Mouse (Mus musculus): ENCODE measurements around the gene Lingo1.

Gene Lingo1

GRCm38 (mm10) chr9:56775161-56775934 lies 20.9 kb downstream of the Lingo1 start:
- DNase-seq = peak; percentile 81

- peak; percentile 66 for DNase-seq
Measured at GRCm38 (mm10) chr9:56774231-56774630, 22.0 kb downstream of the Lingo1 start.

GRCm38 (mm10) chr9:56773666-56774065 lies 22.6 kb downstream of the Lingo1 start:
- DNase-seq = no peak

- DNase-seq = peak; percentile 54
Measured at GRCm38 (mm10) chr9:56767653-56768136, 28.6 kb downstream of the Lingo1 start.

GRCm38 (mm10) chr9:56766629-56767357 lies 29.5 kb downstream of the Lingo1 start:
- DNase-seq = peak; percentile 55

- DNase-seq = no peak
Measured at GRCm38 (mm10) chr9:56762106-56762562, 34.1 kb downstream of the Lingo1 start.

- DNase-seq = no peak
Measured at GRCm38 (mm10) chr9:56757791-56758190, 38.5 kb downstream of the Lingo1 start.

- no peak for DNase-seq
Measured at GRCm38 (mm10) chr9:56755119-56755518, 41.1 kb downstream of the Lingo1 start.

GRCm38 (mm10) chr9:56753386-56753785 lies 42.9 kb downstream of the Lingo1 start:
- peak; percentile 52 for DNase-seq

- DNase-seq = peak; percentile 82
Measured at GRCm38 (mm10) chr9:56748056-56748455, 48.2 kb downstream of the Lingo1 start.

- DNase-seq = no peak
Measured at GRCm38 (mm10) chr9:56746926-56747294, 49.4 kb downstream of the Lingo1 start.

- DNase-seq = no peak
Measured at GRCm38 (mm10) chr9:56746195-56746925, 49.9 kb downstream of the Lingo1 start.

- no peak for DNase-seq
Measured at GRCm38 (mm10) chr9:56744369-56744768, 51.9 kb downstream of the Lingo1 start.

- DNase-seq = no peak
Measured at GRCm38 (mm10) chr9:56739181-56739737, 57.0 kb downstream of the Lingo1 start.

GRCm38 (mm10) chr9:56738261-56739171 lies 57.8 kb downstream of the Lingo1 start:
- no peak for DNase-seq

GRCm38 (mm10) chr9:56734398-56734797 lies 61.9 kb downstream of the Lingo1 start:
- DNase-seq = no peak

GRCm38 (mm10) chr9:56730997-56731396 lies 65.3 kb downstream of the Lingo1 start:
- DNase-seq = no peak

- no peak for DNase-seq
Measured at GRCm38 (mm10) chr9:56729145-56729544, 67.1 kb downstream of the Lingo1 start.

- DNase-seq = peak; percentile 28
Measured at GRCm38 (mm10) chr9:56727703-56728684, 68.3 kb downstream of the Lingo1 start.

GRCm38 (mm10) chr9:56725814-56726213 lies 70.5 kb downstream of the Lingo1 start:
- peak; percentile 71 for DNase-seq
